Mouse (Mus musculus) WW6 (cell line): ENCODE measurements around the gene Pcdh7.
"Not testable (repeated sequence)": the region's sequence is repeated elsewhere in the genome, so short reads cannot be mapped to it uniquely, and the experiment has no call there.

Experiments
- DNase-seq: peaks from one replicate; pipeline ENCODE4 v3.0.0-alpha.2; 2013; ENCODE audit warnings: low read depth, low spot score

The Pcdh7 gene

GRCm38 (mm10) chr5:58118930-58119611 is 401.3 kb downstream of the Pcdh7 start:
- DNase-seq = no peak

- no peak for DNase-seq
These were observed 426.1 kb downstream of the Pcdh7 start for GRCm38 (mm10) chr5:58143897-58144296.

- no peak for DNase-seq
These were observed 436.2 kb downstream of the Pcdh7 start for GRCm38 (mm10) chr5:58153966-58154365.

GRCm38 (mm10) chr5:58172218-58172617 is 454.5 kb downstream of the Pcdh7 start:
- DNase-seq = no peak

- DNase-seq = not testable (repeated sequence)
These were observed 456.6 kb downstream of the Pcdh7 start for GRCm38 (mm10) chr5:58174335-58174734.

GRCm38 (mm10) chr5:58175532-58175931 is 457.8 kb downstream of the Pcdh7 start:
- no peak for DNase-seq
